ENCODE assay signal across 8 mouse cellular contexts in the genomic region with DNA sequence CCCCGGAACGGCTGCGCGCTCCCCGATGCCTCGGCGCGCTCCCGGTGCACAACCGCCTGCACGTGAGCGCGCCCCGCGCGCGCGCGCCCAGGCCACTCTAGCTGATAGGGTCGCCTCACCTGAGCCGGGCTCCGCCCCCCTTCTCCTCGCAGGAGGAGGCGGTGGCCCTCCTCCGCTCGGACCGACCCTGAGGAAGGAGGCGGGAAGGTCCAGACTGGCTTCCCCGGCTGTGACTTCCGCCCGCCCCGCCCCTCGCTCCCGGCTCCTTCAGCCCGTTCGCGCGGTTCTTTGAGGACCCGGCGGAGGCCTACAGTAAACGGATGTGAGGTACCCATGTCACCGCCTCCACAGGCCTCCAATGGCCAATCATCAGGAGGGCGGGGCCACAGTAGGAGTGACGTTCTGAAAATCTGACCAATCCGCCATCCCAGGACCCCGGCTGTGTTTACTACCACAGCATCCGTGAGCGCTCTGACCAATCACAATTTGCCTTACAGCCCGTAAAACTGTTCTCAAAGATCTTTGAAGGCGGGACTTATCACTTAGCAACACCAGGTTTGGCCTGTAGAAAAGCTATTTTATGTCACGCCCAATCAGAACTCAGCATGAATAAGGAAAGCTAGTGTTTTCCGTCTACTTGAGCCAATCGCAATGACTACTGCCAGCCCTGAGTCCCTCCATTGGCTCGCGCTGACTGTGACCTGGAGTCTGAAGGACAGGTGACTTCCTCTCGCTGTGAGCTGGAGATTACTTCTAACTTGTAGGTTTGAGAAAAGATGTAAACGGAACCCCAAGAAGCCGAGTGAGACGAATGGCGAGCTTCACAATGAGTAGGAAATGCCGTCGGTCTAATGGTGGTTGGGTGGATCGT. TPM values are rescaled to one million over a fixed set of nuclear protein-coding genes. Genes with fewer than 3 reads are reported as not detected.
A peak's percentile ranks its signal among the peaks of the same experiment; 100 is the strongest.
DNase-seq lines count a peak whose midpoint lies in the region; ATAC-seq and TF ChIP-seq lines count a peak whose summit lies in the region.

A gene (minus strand): TSS at position 308 of the 871 bp plus-strand sequence.

- H3K4me1 ChIP-seq in forebrain, embryonic 10.5 days: peaks cover 27% of the 10 kb centered on the region
- peaks cover 23% of the 10 kb centered on the region for H3K4me1 ChIP-seq in heart, embryonic 15.5 days (replicated peaks)
- H3K4me1 ChIP-seq in liver, embryonic 14.5 days (replicated peaks; ENCODE audit: control insufficient read depth in 2 of 2, insufficient read depth in 2 of 2, low read length in 1 of 2): peaks cover 18 to 19% of the 10 kb centered on the region in 2 experiments
- H3K4me1 ChIP-seq in neural tube, embryonic 11.5 days (ENCODE audit: control insufficient read depth, insufficient read depth, low read length): peaks cover 16% of the 10 kb centered on the region
- H3K4me1 ChIP-seq in stomach, postnatal 0 days (replicated peaks; ENCODE audit: control insufficient read depth, insufficient read depth): no peaks in the 10 kb centered on the region

- H3K27me3 ChIP-seq in forebrain, embryonic 10.5 days (ENCODE audit: poor library complexity, severe bottlenecking): no peaks in the 10 kb centered on the region
- no peaks in the 10 kb centered on the region for H3K27me3 ChIP-seq in heart, embryonic 15.5 days
- no peaks in the 10 kb centered on the region for H3K27me3 ChIP-seq in liver, embryonic 14.5 days (ENCODE audit: control insufficient read depth, insufficient read depth, low read length)
- no peaks in the 10 kb centered on the region for H3K27me3 ChIP-seq in neural tube, embryonic 11.5 days (ENCODE audit: control insufficient read depth, insufficient read depth, low read length)
- no peaks in the 10 kb centered on the region for H3K27me3 ChIP-seq in stomach, postnatal 0 days (ENCODE audit: control insufficient read depth, insufficient read depth, low read length)

- peak; percentile 98 to 99 for DNase-seq in CD8-positive naive resting alpha-beta T cell, adult 2 months (ENCODE audit: low read depth in 2 of 2, low spot score in 2 of 2)
- DNase-seq in c-Kit-positive CD71-negative TER-119-negative erythroid progenitor cells, embryonic 14.5 days (ENCODE audit: low read depth): peak; percentile 100
- DNase-seq in forebrain, embryonic 10.5 days (ENCODE audit: extremely low spot score, low spot score): peak; percentile 99
- DNase-seq in kidney, postnatal 25 days: peak; percentile 100
- DNase-seq in liver, embryonic 14.5 days (ENCODE audit: low read depth in 3 of 3, low spot score in 3 of 3): peak; percentile 100
- DNase-seq in neural tube, embryonic 11.5 days (ENCODE audit: low spot score): peak; percentile 99
- peak; percentile 99 for DNase-seq in stomach, postnatal 0 days (ENCODE audit: low spot score)

- no peaks in the 10 kb centered on the region for H3K9me3 ChIP-seq in forebrain, embryonic 10.5 days
- H3K9me3 ChIP-seq in heart, embryonic 15.5 days (replicated peaks): no peaks in the 10 kb centered on the region
- H3K9me3 ChIP-seq in liver, embryonic 14.5 days (ENCODE audit: control insufficient read depth, low read length): no peaks in the 10 kb centered on the region
- H3K9me3 ChIP-seq in neural tube, embryonic 11.5 days (ENCODE audit: control insufficient read depth, low read length): no peaks in the 10 kb centered on the region
- H3K9me3 ChIP-seq in stomach, postnatal 0 days (ENCODE audit: control insufficient read depth, low read length): no peaks in the 10 kb centered on the region

- peaks cover 4% of the 10 kb centered on the region; the same call in 1 of the 2 replicates for H3K36me3 ChIP-seq in forebrain, embryonic 10.5 days (replicated peaks)
- no peaks in the 10 kb centered on the region for H3K36me3 ChIP-seq in heart, embryonic 15.5 days
- no peaks in the 10 kb centered on the region for H3K36me3 ChIP-seq in liver, embryonic 14.5 days (replicated peaks; ENCODE audit: control insufficient read depth, insufficient read depth, low read depth)
- H3K36me3 ChIP-seq in neural tube, embryonic 11.5 days (ENCODE audit: control insufficient read depth, insufficient read depth, low read length): no peaks in the 10 kb centered on the region
- no peaks in the 10 kb centered on the region for H3K36me3 ChIP-seq in stomach, postnatal 0 days (ENCODE audit: control insufficient read depth, insufficient read depth, low read length)

- ATAC-seq in heart, embryonic 15.5 days (replicated peaks; ENCODE audit: insufficient number of reproducible peaks, insufficient read depth, low FRiP score, low read depth): peak; percentile 99
- peak; percentile 93 for ATAC-seq in liver, embryonic 14.5 days (ENCODE audit: insufficient read depth)
- peak; percentile 98 for ATAC-seq in neural tube, embryonic 11.5 days (ENCODE audit: insufficient read depth, low FRiP score, low TSS enrichment)
- ATAC-seq in stomach, postnatal 0 days (ENCODE audit: low FRiP score, low TSS enrichment): peak; percentile 98

- H3K9ac ChIP-seq in heart, embryonic 15.5 days: peak within 1 kb of the TSS; percentile 81
- H3K9ac ChIP-seq in liver, embryonic 14.5 days (replicated peaks): peak within 1 kb of the TSS; percentile 90
- H3K9ac ChIP-seq in neural tube, embryonic 11.5 days (ENCODE audit: low read length): peak within 1 kb of the TSS; percentile 81
- peak within 1 kb of the TSS; percentile 87 for H3K9ac ChIP-seq in stomach, postnatal 0 days (ENCODE audit: low read length)

- no peak for TF ChIP-seq CTCF in liver, embryonic 14.5 days (IDR thresholded peaks at IDR 0.05; ENCODE audit: low read depth)
- no peak for TF ChIP-seq CTCF in stomach, postnatal 0 days (IDR thresholded peaks at IDR 0.05; ENCODE audit: low read depth)

- no peak; the same call in 1 of the 2 replicates for TF ChIP-seq EP300 in liver, embryonic 14.5 days (IDR thresholded peaks at IDR 0.05; ENCODE audit: low read depth)
- no peak for TF ChIP-seq EP300 in stomach, postnatal 0 days (optimal IDR thresholded peaks at IDR 0.05)

- H3K4me2 ChIP-seq in heart, embryonic 15.5 days: peak within 1 kb of the TSS; percentile 74
- H3K4me2 ChIP-seq in liver, embryonic 14.5 days (ENCODE audit: low read depth): peak within 1 kb of the TSS; percentile 97
- H3K4me2 ChIP-seq in neural tube, embryonic 11.5 days (ENCODE audit: low read depth): peak within 1 kb of the TSS; percentile 68
- peak within 1 kb of the TSS; percentile 74 for H3K4me2 ChIP-seq in stomach, postnatal 0 days (replicated peaks; ENCODE audit: low read depth)

- H3K27ac ChIP-seq in forebrain, embryonic 10.5 days: peak within 1 kb of the TSS; percentile 96
- H3K27ac ChIP-seq in heart, embryonic 15.5 days: peak within 1 kb of the TSS; percentile 96
- H3K27ac ChIP-seq in liver, embryonic 14.5 days: peak within 1 kb of the TSS; percentile 98
- H3K27ac ChIP-seq in neural tube, embryonic 11.5 days (ENCODE audit: low read depth, low read length): peak within 1 kb of the TSS; percentile 90
- peak within 1 kb of the TSS; percentile 98 for H3K27ac ChIP-seq in stomach, postnatal 0 days (replicated peaks)

- WGBS in forebrain, embryonic 10.5 days: under 1% methylated on average over 62 of the region's 63 CpGs
- under 1% methylated on average over 61 of the region's 63 CpGs for WGBS in heart, embryonic 15.5 days
- under 1% methylated on average over 57 of the region's 63 CpGs for WGBS in liver, embryonic 14.5 days (ENCODE audit: insufficient replicate concordance)
- WGBS in neural tube, embryonic 11.5 days: under 1% methylated on average over 58 of the region's 63 CpGs
- under 1% methylated on average over 49 of the region's 63 CpGs for WGBS in stomach, postnatal 0 days

- peak within 1 kb of the TSS; percentile 83 for H3K4me3 ChIP-seq in forebrain, embryonic 10.5 days
- H3K4me3 ChIP-seq in heart, embryonic 15.5 days: peak within 1 kb of the TSS; percentile 84
- H3K4me3 ChIP-seq in liver, embryonic 14.5 days (ENCODE audit: insufficient read depth in 1 of 2, low read depth in 2 of 2, low read length in 2 of 2): peak within 1 kb of the TSS; percentile 81 to 96
- peak within 1 kb of the TSS; percentile 70 for H3K4me3 ChIP-seq in neural tube, embryonic 11.5 days (ENCODE audit: low read depth, low read length)
- H3K4me3 ChIP-seq in stomach, postnatal 0 days (ENCODE audit: low read depth, low read length): peak within 1 kb of the TSS; percentile 81

RNA-seq across cellular contexts. Expression of the gene that starts here (rescaled TPM):
- 36.5 and 37.6 TPM in 2 replicates for polyA plus RNA-seq in forebrain, embryonic 10.5 days (2016; fragmentation: Nextera tagmentation; extraction: Ambion mirVana)
- 12.5 and 15.3 TPM in 2 replicates for polyA plus RNA-seq in heart, embryonic 15.5 days (2015; fragmentation: Nextera tagmentation; extraction: Ambion mirVana)
- 3.3 and 3.5 TPM in 2 replicates for polyA plus RNA-seq in liver, embryonic 14.5 days (2012; rRNA removed)
- polyA plus RNA-seq in liver, embryonic 14.5 days (2014; fragmentation: Nextera tagmentation; extraction: Ambion mirVana): 4.5 and 6.2 TPM in 2 replicates
- 43.6 and 46.1 TPM in 2 replicates for polyA plus RNA-seq in neural tube, embryonic 11.5 days (2014; fragmentation: Nextera tagmentation; extraction: Ambion mirVana)
- 9.0 and 9.7 TPM in 2 replicates for polyA plus RNA-seq in stomach, postnatal 0 days (2015; fragmentation: Nextera tagmentation; extraction: Ambion mirVana)

Comparison
In these comparisons a context has a peak if more than half of its experiments do, and no peak if none do; other contexts are left out.
1. Peak in every context shown above with its lines: DNase-seq, ATAC-seq, H3K4me3 ChIP-seq and H3K27ac ChIP-seq.